Mouse (Mus musculus) layer of hippocampus, adult 9-11 months (tissue): ENCODE results near the gene Pih1h3b.

Experiments used
- DNase-seq: peaks from one replicate; pipeline ENCODE4 v3.0.0; 2022

The Pih1h3b gene

GRCm38 (mm10) chrX:140062135-140062975 is at the start of gene Pih1h3b, which contains the start of gene Nup62cl:
TSS of gene Pih1h3b (plus strand) at chrX:140062879.
TSS of gene Nup62cl (minus strand) at chrX:140062712.
- peak; percentile 1 for DNase-seq

GRCm38 (mm10) chrX:140060886-140061874 is 1.5 kb upstream of the Pih1h3b start:
- no peak for DNase-seq

- no peak for DNase-seq
Observed at GRCm38 (mm10) chrX:140082535-140082934, 19.9 kb downstream of the Pih1h3b start.

GRCm38 (mm10) chrX:140094066-140094465 is 31.4 kb downstream of the Pih1h3b start:
- no peak for DNase-seq
